Mouse (Mus musculus) stomach, postnatal 0 days (tissue): ENCODE measurements around the gene 9030025P20Rik.
"Not testable (repeated sequence)": the region's sequence is repeated elsewhere in the genome, so short reads cannot be mapped to it uniquely, and the experiment has no call there.

Experiments used
- CTCF ChIP-seq: IDR thresholded peaks from 2 replicates; pipeline ENCODE4 v1.5.1; 2016; ENCODE audit warnings: antibody characterized with exemption, low read depth, mild to moderate bottlenecking, moderate library complexity
- EP300 ChIP-seq: optimal IDR thresholded peaks from 2 replicates; pipeline ENCODE3; 2016; ENCODE audit warnings: antibody characterized with exemption

- not testable (repeated sequence) for TF ChIP-seq EP300, CTCF
Measured at GRCm38 (mm10) chr17:15025513-15025912, 47.2 kb downstream of the 9030025P20Rik start.
